Mouse (Mus musculus) adrenal gland, adult 18-20 months (tissue): ENCODE results near the gene Trpm8. TPM values are rescaled to one million over a fixed set of nuclear protein-coding genes. Genes with fewer than 3 reads are reported as not detected.
A peak's percentile ranks its signal among the peaks of the same experiment; 100 is the strongest.

Experiments used
- DNase-seq, 2 experiments: peaks; one replicate each; pipeline ENCODE4 v3.0.0; 2021 to 2022; ENCODE audit warnings: low spot score in 2 of 2
- total RNA-seq, 2 experiments: library from RNA; stranded (reverse); gene quantifications; 1 replicate in 1 of 2; 2 replicates in 1 of 2; pipeline ENCODE4 v1.2.3; 2021

Gene Trpm8
- total RNA-seq, 2 experiments from 2014 or later: not detected

- DNase-seq: no peak
Measured at GRCm38 (mm10) chr1:88283376-88284227, 6.1 kb downstream of the Trpm8 start.

GRCm38 (mm10) chr1:88284228-88284945 is 6.9 kb downstream of the Trpm8 start:
- no peak for DNase-seq

- peak; percentile 57 to 66 for DNase-seq
Measured at GRCm38 (mm10) chr1:88284946-88285320, 7.5 kb downstream of the Trpm8 start.

- DNase-seq: no peak
Measured at GRCm38 (mm10) chr1:88285652-88286051, 8.2 kb downstream of the Trpm8 start.

- DNase-seq: no peak
Measured at GRCm38 (mm10) chr1:88286136-88286845, 8.8 kb downstream of the Trpm8 start.

GRCm38 (mm10) chr1:88286887-88287696 is 9.6 kb downstream of the Trpm8 start:
- peak in 1 of 2 experiments; percentile 31 for DNase-seq

- peak; percentile 81 to 83 for DNase-seq
Measured at GRCm38 (mm10) chr1:88287697-88287980, 10.2 kb downstream of the Trpm8 start.

GRCm38 (mm10) chr1:88288056-88288788 is 10.8 kb downstream of the Trpm8 start:
- DNase-seq: peak in 1 of 2 experiments; percentile 34

GRCm38 (mm10) chr1:88288789-88289127 is 11.3 kb downstream of the Trpm8 start:
- no peak for DNase-seq

GRCm38 (mm10) chr1:88289152-88289551 is 11.7 kb downstream of the Trpm8 start:
- DNase-seq: no peak

- DNase-seq: peak; percentile 76 to 78
Measured at GRCm38 (mm10) chr1:88289917-88290316, 12.5 kb downstream of the Trpm8 start.

GRCm38 (mm10) chr1:88290511-88290910 is 13.1 kb downstream of the Trpm8 start:
- DNase-seq: no peak

- no peak for DNase-seq
Measured at GRCm38 (mm10) chr1:88291409-88292005, 14.0 kb downstream of the Trpm8 start.

GRCm38 (mm10) chr1:88292057-88292456 is 14.6 kb downstream of the Trpm8 start:
- DNase-seq: no peak

GRCm38 (mm10) chr1:88294650-88295049 is 17.2 kb downstream of the Trpm8 start:
- DNase-seq: no peak

- no peak for DNase-seq
Measured at GRCm38 (mm10) chr1:88296171-88296920, 18.9 kb downstream of the Trpm8 start.

- DNase-seq: no peak
Measured at GRCm38 (mm10) chr1:88297480-88298258, 20.2 kb downstream of the Trpm8 start.
